8 mouse cellular contexts compared by ENCODE assay signal in genomic region chr13:21275021-21275814, GRCm38 (mm10). TPM values are rescaled to one million over a fixed set of nuclear protein-coding genes. Genes with fewer than 3 reads are reported as not detected.
DNase-seq lines count a peak whose midpoint lies in the region; ATAC-seq and TF ChIP-seq lines count a peak whose summit lies in the region.

No protein-coding gene starts in this region.

- peak overlapping the region; percentile 50 for H3K4me3 ChIP-seq in lung, postnatal 0 days (ENCODE audit: low read depth, low read length)
- peak overlapping the region; percentile 67 for H3K4me3 ChIP-seq in midbrain, embryonic 10.5 days

- ATAC-seq in lung, postnatal 0 days, result peak; percentile 35; the same call in 1 of the 2 replicates
- no peak for ATAC-seq in activated CD4-positive, CD25-positive, alpha-beta regulatory T cell, adult 4 months

- H3K27ac ChIP-seq in lung, postnatal 0 days (ENCODE audit: low read length), result no peak overlapping the region
- H3K27ac ChIP-seq in midbrain, embryonic 10.5 days (replicated peaks), result peak overlapping the region; percentile 78

- H3K4me2 ChIP-seq in lung, postnatal 0 days (replicated peaks; ENCODE audit: low read depth, low read length), result peak overlapping the region; percentile 68

- WGBS in lung, postnatal 0 days, result 1% methylated on average over 29 of the region's 29 CpGs
- WGBS in midbrain, embryonic 10.5 days, result under 1% methylated on average over 29 of the region's 29 CpGs

- no peaks in the 10 kb centered on the region for H3K9me3 ChIP-seq in lung, postnatal 0 days (ENCODE audit: low read length)
- no peaks in the 10 kb centered on the region for H3K9me3 ChIP-seq in midbrain, embryonic 10.5 days (replicated peaks)

- no peak overlapping the region; the same call in 1 of the 2 replicates for H3K9ac ChIP-seq in lung, postnatal 0 days (replicated peaks; ENCODE audit: low read depth)

- peak; percentile 64 for TF ChIP-seq CTCF in lung, postnatal 0 days (IDR thresholded peaks at IDR 0.05)

- H3K27me3 ChIP-seq in lung, postnatal 0 days (replicated peaks; ENCODE audit: insufficient read depth, low read length), result no peaks in the 10 kb centered on the region
- H3K27me3 ChIP-seq in midbrain, embryonic 10.5 days (ENCODE audit: low read depth, poor library complexity, severe bottlenecking), result peaks cover 28% of the 10 kb centered on the region

- no peak for TF ChIP-seq EP300 in lung, postnatal 0 days (IDR thresholded peaks at IDR 0.05)

- H3K4me1 ChIP-seq in lung, postnatal 0 days (ENCODE audit: insufficient read depth, low read depth, low read length), result peaks cover 5% of the 10 kb centered on the region; the same call in 1 of the 2 replicates
- peaks cover 21% of the 10 kb centered on the region for H3K4me1 ChIP-seq in midbrain, embryonic 10.5 days

- DNase-seq in lung, postnatal 0 days (ENCODE audit: low spot score), result peak; percentile 50
- DNase-seq in lung, postnatal 36 days, result no peak
- peak; percentile 52 to 53 for DNase-seq in cerebellum, adult 18-20 months
- peak; percentile 55 for DNase-seq in forelimb bud, embryonic 11.5 days (ENCODE audit: low read depth, low spot score)
- DNase-seq in kidney, postnatal 4 days, result peak; percentile 22 to 47
- DNase-seq in midbrain, embryonic 10.5 days (ENCODE audit: low spot score), result peak; percentile 62
- no peak for DNase-seq in ovary, postnatal 10 days (ENCODE audit: low spot score)

- no peaks in the 10 kb centered on the region for H3K36me3 ChIP-seq in lung, postnatal 0 days (ENCODE audit: insufficient read depth, low read length)
- H3K36me3 ChIP-seq in midbrain, embryonic 10.5 days, result no peaks in the 10 kb centered on the region

RNA-seq across cellular contexts. Expression of gene Gpx5, which starts 17.3 kb away (rescaled TPM):
- not detected in 2 replicates for polyA plus RNA-seq in lung, postnatal 0 days (2015; fragmentation: Nextera tagmentation; extraction: Ambion mirVana)
- not detected in 2 replicates for polyA plus RNA-seq in midbrain, embryonic 10.5 days (2016; fragmentation: Nextera tagmentation; extraction: Ambion mirVana)
- not detected for polyA plus RNA-seq in activated CD4-positive, CD25-positive, alpha-beta regulatory T cell, adult 4 months (2017; shearing (Covaris generic))

RNA-seq across cellular contexts. Expression of gene Gpx6, which starts 36.7 kb away (rescaled TPM):
- polyA plus RNA-seq in lung, postnatal 0 days (2015; fragmentation: Nextera tagmentation; extraction: Ambion mirVana), result 0.21 and 0.27 TPM in 2 replicates
- polyA plus RNA-seq in midbrain, embryonic 10.5 days (2016; fragmentation: Nextera tagmentation; extraction: Ambion mirVana), result 0.09 TPM in 1 of 2 replicates, not detected in the other
- not detected for polyA plus RNA-seq in activated CD4-positive, CD25-positive, alpha-beta regulatory T cell, adult 4 months (2017; shearing (Covaris generic))

Comparison
In these comparisons a context has a peak if more than half of its experiments do, and no peak if none do; other contexts are left out.
1. DNase-seq: peak in lung, postnatal 0 days (single experiment), cerebellum, adult 18-20 months (2 of 2), forelimb bud, embryonic 11.5 days (single experiment), kidney, postnatal 4 days (2 of 2) and midbrain, embryonic 10.5 days (single experiment); none in lung, postnatal 36 days (single experiment) and ovary, postnatal 10 days (single experiment).